ENCODE assay signal across 11 mouse cellular contexts in genomic region chr6:18401066-18401674, GRCm38 (mm10).
A peak's percentile ranks its signal among the peaks of the same experiment; 100 is the strongest.
DNase-seq lines count a peak whose midpoint lies in the region; ATAC-seq and TF ChIP-seq lines count a peak whose summit lies in the region.
"Had no signal": no experiment of that assay in that cellular context is flagged by ENCODE, and none has a peak within 500 bp of the region (broad histone marks: within the 10 kb centered on the region; RNA-seq: fewer than 3 reads in every experiment).

No protein-coding gene starts in this region.

- TF ChIP-seq RAD21 in MEL (IDR thresholded peaks at IDR 0.05; ENCODE audit: low read depth, low read length) = peak; percentile 88

- H3K9ac ChIP-seq in hindbrain, embryonic 11.5 days (ENCODE audit: low read depth, low read length) = no peak overlapping the region
- no peak overlapping the region for H3K9ac ChIP-seq in MEL (ENCODE audit: control insufficient read depth, low read depth, low read length, poor library complexity, severe bottlenecking)
- H3K9ac ChIP-seq in lung, postnatal 0 days (replicated peaks; ENCODE audit: low read depth) = no peak overlapping the region
- H3K9ac ChIP-seq: limb, embryonic 15.5 days; stomach, embryonic 15.5 days had no signal

- no peaks in the 10 kb centered on the region for H3K27me3 ChIP-seq in hindbrain, embryonic 11.5 days (ENCODE audit: control insufficient read depth, insufficient read depth, low read length)
- H3K27me3 ChIP-seq in hindbrain, embryonic 10.5 days (ENCODE audit: insufficient read depth, poor library complexity, severe bottlenecking) = no peaks in the 10 kb centered on the region
- H3K27me3 ChIP-seq in MEL (ENCODE audit: control insufficient read depth in 1 of 2, insufficient read depth in 2 of 2, low read length in 2 of 2) = no peaks in the 10 kb centered on the region; a peak in 1 of 4 replicates
- H3K27me3 ChIP-seq in lung, postnatal 0 days (replicated peaks; ENCODE audit: insufficient read depth, low read length) = no peaks in the 10 kb centered on the region
- H3K27me3 ChIP-seq: limb, embryonic 15.5 days; stomach, embryonic 15.5 days had no signal

- H3K27ac ChIP-seq in hindbrain, embryonic 11.5 days (ENCODE audit: low read depth, low read length) = no peak overlapping the region
- H3K27ac ChIP-seq in hindbrain, embryonic 10.5 days = no peak overlapping the region
- H3K27ac ChIP-seq in MEL (ENCODE audit: control insufficient read depth, low read depth, low read length) = no peak overlapping the region
- no peak overlapping the region for H3K27ac ChIP-seq in lung, postnatal 0 days (ENCODE audit: low read length)
- H3K27ac ChIP-seq: limb, embryonic 15.5 days; stomach, embryonic 15.5 days had no signal

- DNase-seq in hindbrain, embryonic 11.5 days (ENCODE audit: low spot score) = peak; percentile 5
- DNase-seq in hindbrain, embryonic 10.5 days (ENCODE audit: low spot score) = no peak
- DNase-seq in 3T3-L1 (ENCODE audit: low read depth, low spot score) = peak; percentile 46
- DNase-seq in MEL (ENCODE audit: low read depth, low spot score) = peak; percentile 54
- peak; percentile 64 for DNase-seq in lung, postnatal 0 days (ENCODE audit: low spot score)
- no peak for DNase-seq in urinary bladder, postnatal 4 days (ENCODE audit: low spot score in 2 of 2)
- DNase-seq: cerebellum, adult 11 months; kidney, adult 11 months had no signal

- WGBS in hindbrain, embryonic 11.5 days = 79% methylated on average over 1 of the region's 1 CpGs
- WGBS in hindbrain, embryonic 10.5 days = 69% methylated on average over 1 of the region's 1 CpGs
- 97% methylated on average over 1 of the region's 1 CpGs for WGBS in lung, postnatal 0 days

- H3K36me3 ChIP-seq in hindbrain, embryonic 11.5 days (ENCODE audit: control insufficient read depth, insufficient read depth, low read length) = 0 out of 2 replicates have a peak, but pooled peaks cover 6% of the 10 kb centered on the region
- H3K36me3 ChIP-seq in hindbrain, embryonic 10.5 days = peaks cover 5% of the 10 kb centered on the region; the same call in 1 of the 2 replicates
- H3K36me3 ChIP-seq in MEL (ENCODE audit: control insufficient read depth in 1 of 2, insufficient read depth in 2 of 2, low read length in 2 of 2) = no peaks in the 10 kb centered on the region
- no peaks in the 10 kb centered on the region; the same call in 1 of the 2 replicates for H3K36me3 ChIP-seq in lung, postnatal 0 days (ENCODE audit: insufficient read depth, low read length)
- H3K36me3 ChIP-seq: stomach, embryonic 15.5 days had no signal

- H3K79me2 ChIP-seq in MEL (ENCODE audit: control insufficient read depth, insufficient read depth, low read length, poor library complexity) = no peaks in the 10 kb centered on the region

- TF ChIP-seq POLR2A in MEL (IDR thresholded peaks at IDR 0.05; ENCODE audit: control insufficient read depth in 1 of 2, insufficient read depth in 1 of 2, low read depth in 1 of 2, low read length in 2 of 2, poor library complexity in 1 of 2) = no peak

- no peaks in the 10 kb centered on the region for H3K4me1 ChIP-seq in hindbrain, embryonic 11.5 days (replicated peaks; ENCODE audit: control insufficient read depth, insufficient read depth, low read length)
- H3K4me1 ChIP-seq in hindbrain, embryonic 10.5 days (replicated peaks) = 0 out of 2 replicates have a peak, but pooled peaks cover 4% of the 10 kb centered on the region
- H3K4me1 ChIP-seq in MEL (ENCODE audit: control insufficient read depth in 1 of 2, insufficient read depth in 2 of 2, low read length in 2 of 2) = no peaks in the 10 kb centered on the region
- H3K4me1 ChIP-seq in lung, postnatal 0 days (ENCODE audit: insufficient read depth, low read depth, low read length) = no peaks in the 10 kb centered on the region
- H3K4me1 ChIP-seq: limb, embryonic 15.5 days; stomach, embryonic 15.5 days had no signal

- no peak for ATAC-seq in hindbrain, embryonic 11.5 days (ENCODE audit: low FRiP score)
- no peak for ATAC-seq in lung, postnatal 0 days
- no peak for ATAC-seq in inflammation-experienced regulatory T-cells, adult 6 months

- no peaks in the 10 kb centered on the region for H3K9me3 ChIP-seq in hindbrain, embryonic 11.5 days (ENCODE audit: control insufficient read depth, low read length)
- no peaks in the 10 kb centered on the region for H3K9me3 ChIP-seq in hindbrain, embryonic 10.5 days
- H3K9me3 ChIP-seq in MEL (replicated peaks; ENCODE audit: insufficient read depth, low read length) = no peaks in the 10 kb centered on the region
- no peaks in the 10 kb centered on the region for H3K9me3 ChIP-seq in lung, postnatal 0 days (ENCODE audit: low read length)
- H3K9me3 ChIP-seq: limb, embryonic 15.5 days; stomach, embryonic 15.5 days had no signal

- H3K4me3 ChIP-seq in hindbrain, embryonic 11.5 days (ENCODE audit: low read depth, low read length) = no peak overlapping the region
- no peak overlapping the region for H3K4me3 ChIP-seq in hindbrain, embryonic 10.5 days
- no peak overlapping the region for H3K4me3 ChIP-seq in MEL (ENCODE audit: control insufficient read depth in 1 of 2, insufficient read depth in 1 of 2, low read depth in 2 of 2, low read length in 2 of 2)
- H3K4me3 ChIP-seq in lung, postnatal 0 days (ENCODE audit: low read depth, low read length) = no peak overlapping the region
- H3K4me3 ChIP-seq: limb, embryonic 15.5 days; stomach, embryonic 15.5 days had no signal

- no peak overlapping the region for H3K4me2 ChIP-seq in hindbrain, embryonic 11.5 days (replicated peaks; ENCODE audit: low read depth, low read length)
- H3K4me2 ChIP-seq in lung, postnatal 0 days (replicated peaks; ENCODE audit: low read depth, low read length) = no peak overlapping the region
- H3K4me2 ChIP-seq: limb, embryonic 15.5 days; stomach, embryonic 15.5 days had no signal

- TF ChIP-seq EP300 in MEL (IDR thresholded peaks at IDR 0.05; ENCODE audit: low read depth in 1 of 2, low read length in 2 of 2) = no peak
- TF ChIP-seq EP300 in lung, postnatal 0 days (IDR thresholded peaks at IDR 0.05) = no peak

- TF ChIP-seq CTCF in MEL (IDR thresholded peaks at IDR 0.05 in 2 of 3, conservative IDR thresholded peaks at IDR 0.05 in 1 of 3; ENCODE audit: control insufficient read depth in 1 of 3, insufficient read depth in 1 of 3, low read depth in 2 of 3, low read length in 3 of 3, poor library complexity in 1 of 3, severe bottlenecking in 1 of 3) = peak; percentile 4 to 76 (median 50); a peak in 3 of 6 replicates
- peak; percentile 79 for TF ChIP-seq CTCF in lung, postnatal 0 days (IDR thresholded peaks at IDR 0.05)

TF ChIP-seq in MEL, 35 proteins besides CTCF, POLR2A, EP300 and RAD21:
- peak; percentile 86 for TF ChIP-seq ZC3H11A (IDR thresholded peaks at IDR 0.05; ENCODE audit: low read depth, low read length)
- no peak for TF ChIP-seq USF2 (IDR thresholded peaks at IDR 0.05; ENCODE audit: borderline replicate concordance in 1 of 2, insufficient read depth in 1 of 2, low read depth in 1 of 2, low read length in 2 of 2)
- TF ChIP-seq SMC3 (IDR thresholded peaks at IDR 0.05; ENCODE audit: low read depth, low read length) = peak; percentile 96
- no peak for TF ChIP-seq MYB (IDR thresholded peaks at IDR 0.05; ENCODE audit: low read depth, low read length)
- TF ChIP-seq TBP (IDR thresholded peaks at IDR 0.05; ENCODE audit: low read depth, low read length) = no peak
- TF ChIP-seq MAFK (IDR thresholded peaks at IDR 0.05; ENCODE audit: borderline replicate concordance, low read depth, low read length) = no peak

Comparison
In these comparisons a context has a peak if more than half of its experiments do, and no peak if none do; other contexts are left out.
1. DNase-seq: peak in hindbrain, embryonic 11.5 days (single experiment), 3T3-L1 (single experiment), MEL (single experiment) and lung, postnatal 0 days (single experiment); none in hindbrain, embryonic 10.5 days (single experiment) and urinary bladder, postnatal 4 days (0 of 2).